Mouse (Mus musculus) intestine, postnatal 0 days (tissue): Measurements from ENCODE around the gene Abca14. TPM values are rescaled to one million over a fixed set of nuclear protein-coding genes. Genes with fewer than 3 reads are reported as not detected.
A peak's percentile ranks its signal among the peaks of the same experiment; 100 is the strongest.

Source experiments
- ATAC-seq: fragments of 200-750 bp; cut with Nextera tagmentation; 2 replicates; pipeline ENCODE4 v1.8.0; 2017; ENCODE audit warnings: mild to moderate bottlenecking, moderate TSS enrichment, moderate library complexity
- H3K27ac ChIP-seq: fragments of 300-500 bp; sonication (generic); 2 replicates; pipeline ENCODE4 v1.5.1; 2014; ENCODE audit warnings: mild to moderate bottlenecking, low read depth, low read length, moderate library complexity
- H3K27me3 ChIP-seq: fragments of 300-500 bp; sonication (generic); replicated peaks from 2 replicates; pipeline ENCODE4 v1.6.1; 2014; ENCODE audit warnings: low read length, mixed read lengths; ENCODE audit not compliant: control insufficient read depth, insufficient read depth
- H3K36me3 ChIP-seq: fragments of 300-500 bp; sonication (generic); 2 replicates; pipeline ENCODE4 v1.6.1; 2014; ENCODE audit warnings: mild to moderate bottlenecking, moderate library complexity; ENCODE audit not compliant: control insufficient read depth, insufficient read depth
- H3K4me1 ChIP-seq: fragments of 300-500 bp; sonication (generic); replicated peaks from 2 replicates; pipeline ENCODE4 v1.6.1; 2014; ENCODE audit warnings: antibody characterized with exemption, low read length, mixed read lengths; ENCODE audit not compliant: control insufficient read depth, insufficient read depth
- H3K4me2 ChIP-seq: fragments of 300-500 bp; sonication (generic); replicated peaks from 2 replicates; pipeline ENCODE4 v1.6.1; 2014; ENCODE audit warnings: low read depth, mild to moderate bottlenecking, moderate library complexity
- H3K4me3 ChIP-seq: fragments of 300-500 bp; sonication (generic); 2 replicates; pipeline ENCODE4 v1.5.1; 2014; ENCODE audit warnings: low read depth, low read length
- H3K9ac ChIP-seq: fragments of 300-500 bp; sonication (generic); 2 replicates; pipeline ENCODE4 v1.6.1; 2014; ENCODE audit warnings: mild to moderate bottlenecking, low read depth, low read length
- H3K9me3 ChIP-seq: fragments of 300-500 bp; sonication (generic); 2 replicates; pipeline ENCODE4 v1.6.1; 2016; ENCODE audit warnings: mixed run types; ENCODE audit not compliant: control insufficient read depth
- CTCF ChIP-seq: sonication (generic); IDR thresholded peaks from 2 replicates; pipeline ENCODE4 v1.5.1; 2016; ENCODE audit warnings: low read depth, mild to moderate bottlenecking, control low read depth, antibody characterized with exemption, moderate library complexity
- WGBS: fragments of 180-500 bp; shearing (Covaris S2); extraction: QIAGEN DNeasy Blood & Tissue Kit; methylation state at CpG from one replicate; pipeline ENCODE4 v1.1.7; 2014; 5-methylcytosine and 5-hydroxymethylcytosine counted together
- polyA plus RNA-seq: library from polyadenylated mRNA; unstranded; fragments of >200 nt; fragmentation: Nextera tagmentation; extraction: Ambion mirVana; gene quantifications from 2 replicates; pipeline ENCODE4 v1.2.1, GENCODE M21; 2015

Abca14 gene
- polyA plus RNA-seq: 0.60 and 0.83 TPM in 2 replicates

- Histone ChIP-seq H3K4me1 (peaks cover 5% of the 10 kb centered on the region; the same call in 1 of the 2 replicates), H3K9ac (no peak within 1 kb of the TSS), H3K9me3 (no peaks in the 10 kb centered on the region), H3K4me2 (no peak within 1 kb of the TSS), H3K36me3 (no peaks in the 10 kb centered on the region), H3K27me3 (peaks cover 10% of the 10 kb centered on the region; the same call in 1 of the 2 replicates), H3K27ac (no peak within 1 kb of the TSS), H3K4me3 (no peak within 1 kb of the TSS)
- 6% methylated on average over 26 of the region's 26 CpGs for WGBS
- TF ChIP-seq CTCF: peak; percentile 100
- peak; percentile 82 for ATAC-seq
Measured at GRCm38 (mm10) chr7:120203789-120204188, at the start of gene Abca14. Abca14 (plus strand) TSS chr7:120203961.

DNA sequence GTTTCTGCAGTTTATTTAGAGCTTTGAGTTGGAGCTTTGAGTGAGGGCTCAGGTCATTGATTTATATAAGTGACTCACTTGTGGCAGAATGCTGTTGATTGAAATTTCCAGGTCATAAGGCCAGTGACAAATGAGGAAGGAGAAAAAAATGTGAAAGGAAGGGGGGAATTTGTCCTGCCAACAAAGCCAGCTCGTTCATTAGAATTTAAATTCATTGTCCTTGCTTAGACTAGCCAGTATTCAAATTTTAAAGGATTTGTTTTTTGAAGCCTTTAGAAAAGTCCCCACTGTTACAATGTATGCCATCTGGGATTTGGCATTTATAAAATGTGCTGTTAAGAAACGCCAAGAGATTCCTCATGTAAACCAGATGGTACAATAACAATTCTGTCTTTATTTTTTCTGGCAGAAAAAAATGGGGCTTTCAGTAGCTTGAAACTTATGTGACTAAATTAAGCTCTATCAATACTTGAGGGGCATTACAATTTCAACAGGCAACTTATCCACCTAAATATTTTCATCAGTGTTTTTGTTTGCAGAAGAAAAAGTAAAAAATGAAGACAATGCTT lies 46.8 kb upstream of the Abca14 start:
- no peaks in the 10 kb centered on the region for H3K27me3 ChIP-seq
- no peak overlapping the region for H3K4me2 ChIP-seq
- ATAC-seq: no peak
- H3K36me3 ChIP-seq: no peaks in the 10 kb centered on the region
- no peak for TF ChIP-seq CTCF
- no peak overlapping the region for H3K9ac ChIP-seq
- peak overlapping the region; percentile 73; the same call in 1 of the 2 replicates for H3K27ac ChIP-seq
- 62% methylated on average over 2 of the region's 2 CpGs for WGBS
- H3K9me3 ChIP-seq: no peaks in the 10 kb centered on the region
- no peak overlapping the region for H3K4me3 ChIP-seq
- 0 out of 2 replicates have a peak, but pooled peaks cover 4% of the 10 kb centered on the region for H3K4me1 ChIP-seq

DNA sequence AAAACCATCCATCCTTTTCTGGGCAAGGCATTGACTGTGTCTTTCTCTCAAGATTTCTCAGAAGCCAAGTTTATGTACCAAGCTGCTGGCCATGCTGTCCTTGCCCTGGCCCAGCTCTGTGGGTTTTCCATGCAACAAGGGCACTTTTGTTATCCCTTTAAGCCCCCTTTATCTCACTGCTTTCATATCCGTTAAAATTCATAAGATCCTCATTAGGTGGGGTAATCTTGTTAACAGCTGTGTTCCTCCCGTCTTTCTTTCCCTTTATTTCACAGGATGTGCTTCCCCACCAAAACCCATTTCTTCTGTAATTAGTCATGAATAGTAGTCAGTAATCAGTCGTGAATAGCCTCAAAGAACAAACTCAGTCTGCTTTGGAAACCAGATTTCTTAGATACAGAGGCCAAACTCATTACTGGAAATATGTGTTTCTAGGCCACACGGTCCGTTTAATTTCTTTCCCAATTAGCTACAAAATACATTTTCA lies 46.1 kb upstream of the Abca14 start:
- no peak for ATAC-seq
- peak overlapping the region; percentile 73 for H3K27ac ChIP-seq
- no peaks in the 10 kb centered on the region for H3K9me3 ChIP-seq
- H3K36me3 ChIP-seq: no peaks in the 10 kb centered on the region
- 49% methylated on average over 5 of the region's 5 CpGs for WGBS
- 0 out of 2 replicates have a peak, but pooled peaks cover 2% of the 10 kb centered on the region for H3K4me1 ChIP-seq
- H3K9ac ChIP-seq: no peak overlapping the region
- no peak overlapping the region for H3K4me3 ChIP-seq
- no peak overlapping the region for H3K4me2 ChIP-seq
- TF ChIP-seq CTCF: no peak
- H3K27me3 ChIP-seq: no peaks in the 10 kb centered on the region

DNA sequence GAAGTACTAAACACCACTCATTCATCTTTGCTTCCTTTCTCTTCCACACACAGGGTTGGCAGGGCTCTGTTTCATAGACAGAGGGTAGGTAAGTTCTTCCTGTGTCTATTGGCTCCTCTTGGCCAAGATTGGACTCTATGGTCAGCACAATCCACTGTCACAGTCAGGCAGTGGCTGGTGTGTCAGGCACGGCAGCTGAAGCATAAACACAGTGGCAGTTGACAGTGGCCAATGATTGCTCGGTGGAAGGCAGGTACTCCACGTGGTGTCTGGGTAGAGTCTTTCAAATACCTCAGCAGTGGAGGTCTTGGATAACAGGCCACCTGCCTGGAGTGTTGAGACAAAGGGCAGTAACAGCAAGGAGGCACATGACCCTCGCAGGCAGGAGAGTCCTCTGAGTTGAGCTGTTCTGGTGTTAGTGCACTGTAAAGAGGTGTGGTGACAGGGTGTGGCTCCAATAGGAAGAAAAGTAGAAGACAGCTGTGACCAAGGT lies 45.6 kb upstream of the Abca14 start:
- H3K27me3 ChIP-seq: no peaks in the 10 kb centered on the region
- peak overlapping the region; percentile 73 for H3K27ac ChIP-seq
- H3K9ac ChIP-seq: no peak overlapping the region
- 13% methylated on average over 4 of the region's 4 CpGs for WGBS
- H3K9me3 ChIP-seq: no peaks in the 10 kb centered on the region
- no peak overlapping the region for H3K4me3 ChIP-seq
- TF ChIP-seq CTCF: no peak
- no peaks in the 10 kb centered on the region for H3K36me3 ChIP-seq
- H3K4me1 ChIP-seq: 0 out of 2 replicates have a peak, but pooled peaks cover 2% of the 10 kb centered on the region
- peak; percentile 100 for ATAC-seq
- H3K4me2 ChIP-seq: no peak overlapping the region

DNA sequence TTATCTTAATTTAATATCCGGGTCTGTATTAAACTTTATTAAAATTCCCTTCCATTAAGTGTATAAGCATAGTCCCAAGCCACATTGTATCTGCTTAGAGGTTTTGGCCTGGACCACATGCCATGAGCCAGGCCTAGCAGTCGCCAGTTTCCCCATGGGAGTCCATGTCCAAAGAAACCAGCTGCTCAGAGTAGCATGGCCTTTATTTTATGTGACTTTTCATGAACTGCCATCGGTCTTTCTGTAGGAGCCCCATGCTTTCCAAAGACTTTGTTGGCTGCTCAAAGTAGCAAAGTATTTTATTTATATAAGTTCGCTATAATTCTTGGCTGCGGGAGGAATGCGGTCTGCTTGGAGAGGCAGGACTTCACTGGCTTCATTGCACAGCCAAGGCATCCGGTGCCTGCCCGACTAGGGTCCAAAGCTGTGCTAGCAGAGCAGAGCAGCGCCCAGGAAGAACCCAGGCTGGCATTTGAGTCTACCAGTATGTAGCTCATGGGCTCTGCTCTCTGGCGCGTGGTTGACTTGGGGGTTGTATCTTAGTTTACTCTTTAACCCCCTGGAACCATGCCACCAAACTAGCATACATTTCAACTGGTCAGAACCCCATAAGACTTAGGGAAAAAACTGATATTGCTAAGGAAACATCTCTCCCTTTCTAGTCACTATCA lies 40.0 kb upstream of the Abca14 start:
- 84% methylated on average over 11 of the region's 11 CpGs for WGBS
- Histone ChIP-seq H3K9ac (no peak overlapping the region), H3K27ac (no peak overlapping the region), H3K27me3 (no peaks in the 10 kb centered on the region), H3K9me3 (no peaks in the 10 kb centered on the region), H3K4me1 (no peaks in the 10 kb centered on the region), H3K36me3 (no peaks in the 10 kb centered on the region), H3K4me2 (no peak overlapping the region), H3K4me3 (no peak overlapping the region)
- no peak for TF ChIP-seq CTCF
- ATAC-seq: no peak

GRCm38 (mm10) chr7:120172188-120172700 lies 31.5 kb upstream of the Abca14 start:
- no peak overlapping the region for H3K9ac ChIP-seq
- WGBS: 53% methylated on average over 1 of the region's 1 CpGs
- ATAC-seq: no peak
- H3K4me2 ChIP-seq: no peak overlapping the region
- H3K27ac ChIP-seq: no peak overlapping the region
- no peaks in the 10 kb centered on the region for H3K36me3 ChIP-seq
- H3K4me1 ChIP-seq: no peaks in the 10 kb centered on the region
- TF ChIP-seq CTCF: no peak
- H3K27me3 ChIP-seq: no peaks in the 10 kb centered on the region
- H3K9me3 ChIP-seq: no peaks in the 10 kb centered on the region
- no peak overlapping the region for H3K4me3 ChIP-seq
